Mouse (Mus musculus): ENCODE results near the gene Tmem151b.

Gene Tmem151b

DNA sequence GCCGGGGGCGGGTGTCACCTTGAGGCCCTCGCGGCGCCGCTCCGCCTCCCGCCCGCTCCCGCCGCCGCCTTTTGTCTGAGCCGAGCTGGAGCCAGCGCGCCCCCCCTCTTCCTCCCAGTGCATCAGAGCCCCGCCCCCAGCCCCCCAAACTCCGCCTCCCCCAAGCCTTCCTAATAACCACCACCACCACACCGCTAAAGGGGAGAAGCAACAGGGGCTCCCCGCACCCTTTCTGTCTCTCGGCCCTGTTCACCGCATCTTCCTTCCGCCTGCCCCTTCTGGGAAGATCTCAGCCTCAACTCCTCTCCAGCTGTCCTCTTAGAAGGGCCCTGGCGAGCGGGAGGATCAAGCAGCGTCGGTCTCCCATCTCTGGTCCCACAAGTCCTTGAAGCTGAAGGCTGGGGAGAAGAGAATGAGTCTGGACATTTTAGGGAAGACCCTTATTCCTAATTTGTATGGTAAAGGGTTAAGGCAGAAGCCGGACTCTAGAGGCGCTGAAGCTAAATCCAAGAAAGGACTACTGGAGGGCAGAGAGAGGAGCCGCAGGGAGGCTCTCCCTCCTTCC lies at the start of gene Tmem151b:
Gene Tmem151b, minus strand, starts transcription at position 61 of the 565 bp plus-strand sequence.
- CTCF ChIA-PET: no interaction called here

DNA sequence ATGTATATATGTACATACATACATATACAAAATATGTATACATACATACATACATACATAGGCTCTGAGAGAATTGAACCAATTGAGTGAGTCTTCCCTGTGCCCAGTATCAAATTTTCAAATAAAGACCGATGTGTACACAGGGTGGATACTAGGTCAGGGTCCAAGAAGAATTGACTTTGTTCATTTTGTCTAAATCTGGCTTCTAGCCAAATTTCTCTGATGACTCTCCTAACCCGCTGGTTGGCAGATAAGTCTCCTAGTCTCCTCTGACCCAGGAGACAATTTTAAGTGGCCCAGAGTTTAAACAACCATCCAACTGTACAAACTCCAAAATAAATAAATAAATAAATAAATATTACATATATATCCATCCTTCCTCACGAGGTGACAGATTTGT lies 49.4 kb upstream of the Tmem151b start:
- CTCF ChIA-PET: no interaction called here

DNA sequence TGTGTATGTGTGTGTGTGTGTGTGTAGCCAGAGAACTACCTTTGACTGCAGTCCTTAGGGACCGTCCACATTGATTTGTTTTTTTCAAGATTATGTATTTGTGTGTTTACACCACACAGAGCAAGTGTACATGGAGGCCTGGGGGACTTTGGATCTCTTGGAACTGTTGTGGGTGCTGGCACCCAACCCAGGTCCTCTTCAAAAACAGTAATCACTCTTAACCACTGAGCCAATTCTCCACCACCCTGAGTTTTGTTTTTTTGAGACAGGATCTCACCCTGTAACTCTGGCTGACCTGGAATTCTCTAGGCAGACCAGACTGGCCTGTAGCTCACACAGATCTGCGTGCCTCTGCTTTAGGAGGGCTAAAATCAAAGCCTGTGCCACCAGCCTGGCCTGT lies 48.9 kb upstream of the Tmem151b start:
- CTCF ChIA-PET: no interaction called here

- CTCF ChIA-PET: interaction anchor here (1.0 kb wide), 1 partner anchor 32 kb away, joined by 6 read pairs; no protein-coding TSS in a partner anchor
Measured at GRCm38 (mm10) chr17:45597787-45598186, 48.3 kb upstream of the Tmem151b start.

DNA sequence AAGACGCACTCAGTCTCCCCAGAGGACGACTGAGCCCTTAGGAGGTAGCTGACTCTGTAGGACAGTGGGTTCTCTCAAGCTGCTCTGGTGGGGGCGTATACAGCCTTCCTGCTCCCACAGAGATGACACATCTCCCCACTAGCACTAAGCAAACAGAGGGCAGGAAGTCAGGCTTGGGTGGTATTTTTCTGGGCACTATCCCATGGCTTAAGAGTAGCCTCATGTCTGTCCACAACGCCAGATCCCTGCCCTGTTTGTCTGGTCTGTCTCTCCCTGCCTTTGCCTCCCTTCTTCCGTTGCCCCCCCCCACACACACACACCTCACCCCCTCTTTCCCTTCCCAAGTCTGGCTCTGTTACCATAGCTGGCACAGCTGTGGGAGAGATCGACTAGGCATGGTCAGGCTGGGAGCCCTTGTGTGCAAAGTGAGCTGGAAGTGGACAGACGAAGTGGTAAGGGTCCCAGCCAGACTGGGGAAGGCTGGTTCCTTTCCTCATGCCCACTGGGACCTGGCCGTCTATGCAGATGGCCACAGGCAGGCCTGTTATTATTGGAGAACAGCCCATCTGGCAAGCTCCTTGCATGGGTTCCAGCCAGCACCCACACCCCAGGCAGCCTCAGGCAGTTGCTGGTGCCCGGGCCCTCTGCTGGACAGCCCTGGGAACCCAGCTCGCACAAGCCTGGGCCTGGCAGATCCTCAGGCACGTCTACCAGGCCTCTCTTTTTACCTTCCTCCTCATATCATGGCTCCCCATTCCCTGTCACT lies 47.3 kb upstream of the Tmem151b start:
- CTCF ChIA-PET: interaction anchor here (0.9 to 1.0 kb wide), 2 partner anchors 12 to 33 kb away, joined by 5 to 6 read pairs; no protein-coding TSS in a partner anchor

DNA sequence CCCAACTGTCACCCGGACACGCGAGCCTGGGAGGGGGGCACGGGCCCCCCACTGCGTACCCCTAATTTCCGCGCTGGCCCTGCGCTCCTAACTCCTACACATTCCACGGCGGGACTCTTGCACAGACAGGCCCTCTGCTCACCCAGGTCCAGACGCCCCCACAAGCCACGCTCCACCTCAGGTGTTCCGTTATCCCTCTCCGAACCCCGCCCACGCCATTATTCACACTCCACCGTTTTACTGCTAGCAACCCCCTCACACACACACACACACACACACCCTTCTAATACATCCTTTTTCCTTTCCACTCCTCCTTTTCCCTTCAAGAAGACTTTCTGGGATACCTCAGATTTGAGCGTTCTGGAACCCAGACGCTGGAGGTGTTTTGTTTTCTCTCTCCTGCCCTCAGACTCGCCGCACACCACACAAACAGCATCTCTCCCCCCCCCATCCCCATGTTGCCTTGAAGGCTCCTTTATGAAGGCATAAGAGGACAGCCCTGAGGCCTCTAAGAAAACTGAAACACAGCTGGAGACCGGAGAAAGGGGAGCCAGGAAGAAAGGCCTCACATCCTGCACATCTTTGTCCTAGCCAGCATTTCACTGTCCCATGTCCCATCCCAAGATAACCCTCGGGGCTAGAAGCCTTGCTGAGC lies 46.4 kb upstream of the Tmem151b start:
- CTCF ChIA-PET: interaction anchor here (1.4 kb wide), 1 partner anchor 38 kb away, joined by 3 read pairs; no protein-coding TSS in a partner anchor

GRCm38 (mm10) chr17:45594881-45595735 lies 45.6 kb upstream of the Tmem151b start:
- CTCF ChIA-PET: interaction anchor here (1.4 to 1.5 kb wide), 2 partner anchors 11 to 37 kb away, joined by 3 read pairs; no protein-coding TSS in a partner anchor

- CTCF ChIA-PET: interaction anchor here (0.5 to 1.5 kb wide), 3 partner anchors 10 to 36 kb away, joined by 3 to 4 read pairs (median 3); no protein-coding TSS in a partner anchor
Measured at GRCm38 (mm10) chr17:45594195-45594594, 44.7 kb upstream of the Tmem151b start.

GRCm38 (mm10) chr17:45593479-45593878 lies 44.0 kb upstream of the Tmem151b start:
- CTCF ChIA-PET: interaction anchor here (0.6 to 1.5 kb wide), 3 partner anchors 9 to 49 kb away, joined by 3 to 5 read pairs (median 3); no protein-coding TSS in a partner anchor

DNA sequence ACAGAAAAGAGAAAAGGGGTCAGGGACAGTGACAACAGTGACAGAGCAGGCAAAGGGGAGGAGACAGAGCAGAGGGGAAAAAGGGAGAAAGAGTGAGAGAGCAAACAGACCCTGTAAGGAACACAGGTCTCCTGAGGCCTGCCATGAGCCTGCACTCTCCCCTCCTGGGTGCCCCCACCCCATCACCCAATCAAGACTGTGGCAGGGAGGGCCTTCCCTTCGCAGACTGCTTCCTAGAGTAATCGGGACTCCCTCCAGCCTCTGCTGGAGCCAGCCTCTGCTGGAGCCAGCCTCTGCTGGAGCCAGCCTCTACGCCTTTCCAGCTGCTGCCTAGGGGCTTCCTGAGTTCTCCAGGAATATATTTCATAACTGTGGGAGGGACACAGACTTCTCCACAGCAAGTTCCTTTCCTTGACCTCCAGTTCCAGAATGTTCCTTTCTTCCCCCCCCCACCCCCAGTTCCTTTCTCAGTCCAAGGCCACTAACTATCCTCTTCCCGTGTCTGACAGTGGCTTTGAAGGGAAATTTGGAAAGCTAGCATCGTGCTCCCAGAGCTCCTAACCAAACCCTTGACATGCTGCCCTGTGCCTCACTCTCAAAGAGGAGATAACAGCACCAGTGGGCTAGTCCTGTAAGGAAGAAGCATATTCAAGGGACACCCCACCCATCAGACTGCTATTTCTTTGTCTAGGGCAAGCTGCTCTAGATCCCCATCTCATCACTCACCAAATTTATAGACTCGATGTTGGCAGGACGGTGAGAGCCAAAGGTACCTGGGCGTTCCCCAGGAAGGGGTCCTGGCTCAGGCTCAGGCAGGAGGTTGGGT lies 43.3 kb upstream of the Tmem151b start:
- CTCF ChIA-PET: interaction anchor here (0.5 to 1.5 kb wide), 4 partner anchors 19 to 1294 kb away, joined by 3 to 5 read pairs (median 4); no protein-coding TSS in a partner anchor

DNA sequence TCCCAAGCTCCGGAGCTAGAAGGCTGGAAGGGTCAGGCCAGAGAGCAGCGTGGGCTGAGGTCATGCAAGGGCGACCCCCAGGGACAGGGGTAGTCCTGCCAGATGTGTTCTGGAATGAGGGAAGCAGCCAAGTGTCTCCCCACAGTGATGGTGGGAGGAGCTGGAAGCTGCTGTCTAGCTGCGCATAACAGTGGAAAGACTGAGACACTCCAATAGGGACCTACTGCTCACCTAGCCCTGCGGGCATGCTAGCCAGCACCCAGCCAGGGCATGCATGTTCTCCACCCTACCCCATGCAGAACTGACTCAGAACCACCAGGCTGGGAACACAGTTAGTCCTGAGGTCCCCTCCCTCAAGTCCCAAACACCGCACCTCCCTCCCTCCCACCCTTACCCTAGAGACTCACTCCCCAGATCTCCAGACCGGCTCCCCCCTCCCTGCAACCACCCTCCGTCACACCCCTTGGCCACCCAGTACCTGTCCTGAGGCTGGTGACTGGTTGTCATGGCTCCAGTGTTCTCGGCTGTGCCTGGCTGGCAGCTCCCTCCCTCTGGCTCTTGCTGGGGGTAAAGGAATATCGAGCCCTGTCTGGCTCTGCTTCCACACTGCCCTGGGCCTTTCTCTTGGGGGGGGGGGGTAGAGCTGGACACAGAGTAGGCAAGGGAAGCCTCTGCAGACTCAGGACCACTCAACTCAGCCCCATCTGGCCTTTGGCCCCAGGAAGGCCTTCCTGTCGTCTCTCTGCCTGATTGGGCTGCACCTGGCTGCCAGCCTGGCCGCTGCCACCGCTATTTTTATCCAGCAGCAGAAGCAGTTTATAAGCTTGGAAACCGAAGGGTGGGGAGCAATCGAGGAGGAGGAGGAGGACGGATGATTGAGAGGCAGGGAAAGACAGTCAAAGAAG lies 42.5 kb upstream of the Tmem151b start:
- CTCF ChIA-PET: interaction anchor here (0.5 to 1.5 kb wide), 2 partner anchors 51 to 897 kb away, joined by 3 to 5 read pairs; no protein-coding TSS in a partner anchor

GRCm38 (mm10) chr17:45590410-45590809 lies 40.9 kb upstream of the Tmem151b start:
- CTCF ChIA-PET: no interaction called here

DNA sequence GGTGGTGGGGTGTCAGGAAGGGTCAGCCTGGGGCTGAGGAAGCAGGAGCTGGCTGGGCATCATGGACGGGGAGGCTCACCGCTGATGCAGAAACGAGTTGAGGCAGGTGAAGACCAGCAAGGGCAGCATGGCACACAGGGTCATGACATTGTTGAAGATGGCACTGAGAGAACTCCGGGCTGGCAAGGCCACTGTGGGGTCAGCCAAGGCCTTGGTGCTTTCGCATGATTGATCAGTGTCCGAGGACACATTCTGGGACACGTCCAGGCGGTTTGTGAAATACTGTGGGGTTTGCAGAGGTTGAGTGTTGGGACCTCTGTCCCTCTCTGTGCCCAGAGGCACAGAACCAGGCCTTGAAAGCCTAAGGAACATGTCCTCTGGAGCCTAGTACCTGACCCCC lies 40.4 kb upstream of the Tmem151b start:
- CTCF ChIA-PET: no interaction called here

GRCm38 (mm10) chr17:45589236-45589635 lies 39.8 kb upstream of the Tmem151b start:
- CTCF ChIA-PET: no interaction called here

- CTCF ChIA-PET: no interaction called here
Measured at GRCm38 (mm10) chr17:45588370-45588769, 38.9 kb upstream of the Tmem151b start.

- CTCF ChIA-PET: no interaction called here
Measured at GRCm38 (mm10) chr17:45586449-45586837, 37.0 kb upstream of the Tmem151b start.

DNA sequence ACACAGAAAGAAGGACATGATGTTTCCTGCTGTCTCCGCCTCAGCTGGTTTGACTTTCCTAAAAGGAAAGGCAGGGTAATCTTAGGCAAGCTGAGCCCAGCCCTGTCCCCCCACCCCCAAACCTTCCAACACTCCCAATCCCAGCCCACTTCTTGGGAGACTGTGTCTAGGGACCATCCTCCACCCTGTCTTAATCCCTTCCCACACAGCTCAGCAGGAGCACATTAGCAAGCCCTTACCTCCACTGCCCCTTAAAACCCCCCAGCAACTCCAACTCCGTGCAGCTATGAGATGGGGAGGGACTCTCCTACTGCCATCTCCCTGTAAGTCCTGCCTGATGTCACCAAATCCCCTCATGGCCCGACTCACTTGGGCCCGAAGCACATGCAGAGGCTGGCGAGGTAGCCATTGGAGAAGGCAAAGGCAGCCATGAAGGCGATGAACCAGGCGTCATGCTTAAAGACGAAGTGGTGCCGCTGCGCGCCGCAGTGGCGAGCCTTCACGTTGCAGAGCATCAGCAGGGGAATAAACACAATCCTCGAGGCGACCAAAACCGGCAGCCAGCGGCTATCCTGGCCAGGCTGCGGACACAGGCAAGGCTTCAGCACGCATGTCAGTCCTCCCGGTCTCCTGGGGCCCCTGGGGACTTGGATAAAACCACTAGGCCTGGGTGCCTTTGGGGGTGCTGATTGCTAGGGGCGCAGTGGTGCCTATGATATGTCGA lies 36.4 kb upstream of the Tmem151b start:
- CTCF ChIA-PET: interaction anchor here (3.3 kb wide), 1 partner anchor 41 kb away, joined by 10 read pairs; no protein-coding TSS in a partner anchor

- CTCF ChIA-PET: interaction anchor here (0.7 to 3.3 kb wide), 5 partner anchors 9 to 57 kb away, joined by 3 to 10 read pairs (median 3); no protein-coding TSS in a partner anchor
Measured at GRCm38 (mm10) chr17:45584939-45585678, 35.6 kb upstream of the Tmem151b start.

All from spleen, embryonic (tissue).